Mouse (Mus musculus) retina, postnatal 7 days (tissue): ENCODE measurements around the gene Hist1h2ai.
A peak's percentile ranks its signal among the peaks of the same experiment; 100 is the strongest.
"Not testable (repeated sequence)": the region's sequence is repeated elsewhere in the genome, so short reads cannot be mapped to it uniquely, and the experiment has no call there.

ENCODE experiments used
- DNase-seq: peaks from one replicate; pipeline ENCODE4 v3.0.0-alpha.2; 2012; ENCODE audit warnings: low read depth, low spot score

Gene Hist1h2ai

DNA sequence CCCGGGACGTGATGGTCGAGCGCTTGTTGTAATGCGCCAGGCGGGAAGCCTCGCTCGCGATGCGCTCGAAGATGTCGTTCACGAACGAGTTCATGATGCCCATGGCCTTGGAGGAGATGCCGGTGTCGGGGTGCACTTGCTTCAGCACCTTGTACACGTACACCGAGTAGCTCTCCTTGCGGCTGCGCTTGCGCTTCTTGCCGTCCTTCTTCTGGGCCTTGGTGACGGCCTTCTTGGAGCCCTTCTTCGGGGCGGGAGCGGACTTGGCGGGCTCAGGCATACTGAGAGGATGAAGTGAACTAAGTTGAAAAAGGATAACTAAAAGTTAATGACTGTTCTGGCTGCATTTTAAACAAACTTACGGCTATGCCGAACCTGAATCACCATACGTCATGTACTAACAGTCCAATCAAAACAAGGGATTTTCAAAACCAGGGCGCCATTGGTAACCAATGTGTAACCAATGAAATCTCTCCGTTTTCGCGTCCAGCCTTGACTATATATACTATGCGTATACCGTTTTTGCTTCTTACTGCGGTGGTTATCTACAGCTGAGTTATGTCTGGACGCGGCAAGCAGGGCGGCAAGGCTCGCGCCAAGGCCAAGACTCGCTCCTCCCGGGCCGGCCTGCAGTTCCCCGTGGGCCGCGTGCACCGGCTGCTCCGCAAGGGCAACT is at the start of gene Hist1h2ai, which contains the start of gene Hist1h2bl:
TSS of gene Hist1h2ai (plus strand) at position 559 of the 676 bp plus-strand sequence.
TSS of gene Hist1h2bl (minus strand) at position 280 of the 676 bp plus-strand sequence.
- peak; percentile 84 for DNase-seq

DNA sequence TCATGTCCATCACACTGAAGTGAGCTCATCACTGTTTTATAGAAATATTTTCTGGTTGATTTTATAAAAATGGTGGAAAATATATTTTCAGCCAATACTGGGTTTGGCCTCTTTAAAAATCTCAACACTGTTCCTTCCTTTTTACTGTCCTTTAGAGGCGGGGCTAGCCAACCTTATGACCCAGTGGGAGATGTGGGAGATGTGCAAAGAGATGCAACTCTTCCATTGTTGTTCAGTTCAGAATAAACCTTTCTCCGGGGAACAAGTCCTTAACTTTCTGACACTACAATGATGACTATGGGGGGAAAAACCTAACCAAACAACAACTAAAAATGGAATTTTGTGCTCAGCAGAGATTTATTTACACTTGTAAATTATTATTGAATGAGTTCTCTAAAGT is 38.9 kb upstream of the Hist1h2ai start, which contains the start of gene Olfr1360:
TSS of gene Olfr1360 (minus strand) at position 101 of the 400 bp plus-strand sequence.
- no peak for DNase-seq

DNA sequence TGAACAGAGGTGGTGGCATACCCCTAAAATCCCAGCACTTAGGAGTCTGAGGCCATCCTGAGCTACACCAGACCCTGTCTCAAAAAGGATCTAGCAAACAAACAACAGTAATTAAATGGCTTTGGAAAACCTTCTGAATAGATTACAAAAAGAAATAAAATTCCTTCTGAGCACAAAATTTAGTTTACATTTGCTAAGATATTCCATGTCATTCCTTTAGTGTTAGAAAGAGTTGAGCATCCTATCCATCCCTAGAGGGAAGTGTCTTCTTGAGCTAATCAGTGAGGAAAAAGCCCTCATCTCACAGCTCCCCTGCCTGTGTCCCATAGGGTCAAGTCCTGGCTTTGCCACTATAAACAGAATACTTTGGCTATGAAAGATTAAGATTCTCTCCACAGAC is 18.4 kb upstream of the Hist1h2ai start, which contains the start of gene Olfr1359:
TSS of gene Olfr1359 (plus strand) at position 301 of the 400 bp plus-strand sequence.
- DNase-seq = no peak

DNA sequence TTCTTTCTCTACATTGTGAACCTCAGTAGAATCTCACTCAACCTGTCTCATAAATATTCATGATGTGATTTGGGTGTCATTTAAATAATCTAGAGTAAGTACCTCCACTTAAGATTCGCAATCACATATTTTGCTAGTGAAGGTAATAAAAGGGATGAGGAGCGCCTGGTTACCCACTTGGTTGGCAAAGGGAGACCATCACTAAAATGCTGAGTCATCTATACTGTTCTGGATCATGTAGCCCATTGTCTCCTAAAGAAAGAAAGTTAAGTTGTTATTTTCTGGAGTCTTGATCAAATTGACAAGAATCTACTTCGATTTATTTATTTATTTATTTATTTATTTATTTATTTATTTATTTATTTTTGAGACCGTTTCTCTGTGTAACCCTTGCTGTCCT is 9.6 kb upstream of the Hist1h2ai start:
- no peak for DNase-seq

- DNase-seq = peak; percentile 83
Measured at GRCm38 (mm10) chr13:21710031-21710711, 6.1 kb upstream of the Hist1h2ai start.

DNA sequence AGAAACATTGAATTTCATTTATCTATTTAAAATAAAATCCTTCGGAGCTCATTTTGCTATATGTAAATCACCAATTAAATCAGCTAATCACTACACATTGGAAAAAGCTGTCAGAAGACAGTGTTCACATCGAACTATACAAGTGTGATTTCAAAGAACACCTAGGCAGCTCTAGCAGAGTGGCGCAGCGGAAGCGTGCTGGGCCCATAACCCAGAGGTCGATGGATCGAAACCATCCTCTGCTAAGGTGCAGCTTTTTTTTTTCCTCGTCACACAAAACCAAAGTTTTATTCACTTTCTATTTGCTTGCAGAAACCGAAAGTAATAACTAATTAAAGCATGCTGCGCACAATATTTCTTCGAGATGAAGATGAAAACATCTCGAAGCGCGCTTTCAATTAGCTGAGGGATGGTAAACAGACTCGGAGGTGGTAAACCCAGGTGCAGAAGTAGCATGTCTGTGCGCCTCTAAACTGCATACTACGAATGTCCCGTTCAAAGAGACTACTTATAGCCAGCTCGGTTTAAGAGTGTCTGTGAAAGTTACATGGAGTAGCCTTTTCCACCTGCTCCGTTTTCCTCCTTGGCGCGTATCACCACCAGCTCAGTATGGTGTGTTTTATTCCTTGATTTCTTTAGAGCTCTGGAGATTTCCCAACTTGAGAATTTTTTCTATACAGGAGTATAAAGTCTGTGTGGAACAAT is 5.2 kb upstream of the Hist1h2ai start:
- peak; percentile 76 for DNase-seq

- no peak for DNase-seq
Measured at GRCm38 (mm10) chr13:21711698-21712097, 4.5 kb upstream of the Hist1h2ai start.

GRCm38 (mm10) chr13:21714725-21715124 is 1.5 kb upstream of the Hist1h2ai start:
- DNase-seq = peak; percentile 54

DNA sequence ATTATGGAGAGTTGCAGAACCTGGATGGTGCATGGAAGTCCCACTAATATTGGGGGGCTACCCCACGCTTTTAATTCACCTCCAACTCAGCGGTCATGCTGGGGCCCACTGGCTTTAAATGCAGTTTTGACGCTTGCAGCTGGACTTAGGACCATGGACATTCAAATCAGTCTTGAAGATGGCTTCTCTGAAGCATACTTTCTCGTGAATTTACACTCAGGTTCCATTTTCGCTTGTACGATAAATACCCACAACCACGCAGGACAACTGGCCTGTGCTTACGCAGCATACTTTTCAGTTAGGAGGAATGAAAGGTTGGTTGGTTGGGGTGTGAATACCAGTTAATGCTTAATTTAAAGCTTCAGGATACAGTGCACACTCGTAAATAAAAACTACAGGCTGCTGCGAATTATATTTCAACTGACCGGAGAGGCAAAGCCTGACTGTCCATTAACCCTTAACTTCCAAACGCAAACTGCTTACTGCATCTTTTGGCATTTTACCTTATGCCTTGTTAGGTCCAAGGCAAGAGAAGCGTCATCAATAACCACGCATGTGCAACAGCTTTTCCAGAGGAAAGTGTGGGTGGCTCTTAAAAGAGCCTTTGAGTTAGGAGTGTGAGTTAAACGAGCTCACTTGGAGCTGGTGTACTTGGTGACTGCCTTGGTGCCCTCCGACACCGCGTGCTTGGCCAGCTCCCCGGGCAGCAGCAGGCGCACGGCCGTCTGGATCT is 925 bp upstream of the Hist1h2ai start:
- no peak for DNase-seq

DNA sequence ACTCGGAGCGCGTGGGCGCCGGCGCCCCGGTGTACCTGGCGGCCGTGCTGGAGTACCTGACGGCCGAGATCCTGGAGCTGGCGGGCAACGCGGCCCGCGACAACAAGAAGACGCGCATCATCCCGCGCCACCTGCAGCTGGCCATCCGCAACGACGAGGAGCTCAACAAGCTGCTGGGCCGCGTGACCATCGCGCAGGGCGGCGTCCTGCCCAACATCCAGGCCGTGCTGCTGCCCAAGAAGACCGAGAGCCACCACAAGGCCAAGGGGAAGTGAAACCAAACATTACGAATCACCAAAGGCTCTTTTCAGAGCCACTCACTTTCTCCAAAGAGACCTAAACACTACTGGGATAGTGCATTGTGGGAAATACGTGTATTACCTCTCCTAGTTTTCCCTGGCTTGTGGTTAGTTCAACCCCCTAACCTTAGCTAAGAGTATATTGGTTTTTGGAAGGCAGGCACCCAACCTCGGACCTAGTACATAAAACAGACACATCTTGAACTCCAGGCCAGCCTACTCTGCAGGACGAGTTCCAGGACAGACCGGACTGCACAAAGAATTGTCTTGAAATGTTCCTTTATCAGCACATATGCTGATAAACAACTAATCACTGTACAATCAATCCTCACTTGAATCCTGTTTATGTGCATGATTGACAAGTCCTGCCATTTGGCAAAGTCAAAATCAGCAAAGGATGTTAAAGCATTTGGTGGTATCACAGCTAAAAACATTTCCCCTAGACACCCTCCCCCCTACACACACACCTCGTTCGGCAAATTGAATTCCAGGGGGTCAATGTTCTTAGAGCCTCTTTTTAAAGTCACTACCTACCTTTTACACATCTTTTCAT is 544 bp downstream of the Hist1h2ai start:
- not testable (repeated sequence) for DNase-seq

- peak; percentile 68 for DNase-seq
Measured at GRCm38 (mm10) chr13:21717397-21718357, 1.5 kb downstream of the Hist1h2ai start, which contains the start of gene Hist1h3h. TSS of gene Hist1h3h (plus strand) at chr13:21717659.

GRCm38 (mm10) chr13:21718381-21719080 is 2.3 kb downstream of the Hist1h2ai start:
- no peak for DNase-seq

DNA sequence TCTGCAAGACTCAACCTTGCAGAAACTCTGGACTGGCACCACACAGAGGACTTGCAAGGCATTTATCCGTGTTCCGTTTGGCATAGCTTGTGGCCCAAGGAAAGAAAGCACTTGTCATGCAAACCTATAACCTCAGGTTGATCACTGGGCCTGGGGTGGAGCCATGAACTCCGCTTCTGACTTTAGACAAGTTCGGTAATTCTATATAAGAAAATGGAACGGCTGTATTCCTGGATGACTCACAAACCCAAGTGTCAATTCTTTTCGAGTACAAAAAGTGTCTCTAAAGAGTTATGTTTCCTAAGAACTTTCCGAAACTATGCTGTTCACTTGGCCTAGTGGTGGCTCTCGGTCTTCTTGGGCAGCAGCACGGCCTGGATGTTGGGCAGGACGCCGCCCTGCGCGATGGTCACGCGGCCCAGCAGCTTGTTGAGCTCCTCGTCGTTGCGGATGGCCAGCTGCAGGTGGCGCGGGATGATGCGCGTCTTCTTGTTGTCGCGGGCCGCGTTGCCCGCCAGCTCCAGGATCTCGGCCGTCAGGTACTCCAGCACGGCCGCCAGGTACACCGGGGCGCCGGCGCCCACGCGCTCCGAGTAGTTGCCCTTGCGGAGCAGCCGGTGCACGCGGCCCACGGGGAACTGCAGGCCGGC is 5.0 kb downstream of the Hist1h2ai start:
- not testable (repeated sequence) for DNase-seq

GRCm38 (mm10) chr13:21721757-21722372 is 5.6 kb downstream of the Hist1h2ai start, which contains the start of gene Hist1h2bm:
TSS of gene Hist1h2bm (plus strand) at chr13:21722044.
- DNase-seq = peak; percentile 73

GRCm38 (mm10) chr13:21722373-21722925 is 6.2 kb downstream of the Hist1h2ai start:
- no peak for DNase-seq

DNA sequence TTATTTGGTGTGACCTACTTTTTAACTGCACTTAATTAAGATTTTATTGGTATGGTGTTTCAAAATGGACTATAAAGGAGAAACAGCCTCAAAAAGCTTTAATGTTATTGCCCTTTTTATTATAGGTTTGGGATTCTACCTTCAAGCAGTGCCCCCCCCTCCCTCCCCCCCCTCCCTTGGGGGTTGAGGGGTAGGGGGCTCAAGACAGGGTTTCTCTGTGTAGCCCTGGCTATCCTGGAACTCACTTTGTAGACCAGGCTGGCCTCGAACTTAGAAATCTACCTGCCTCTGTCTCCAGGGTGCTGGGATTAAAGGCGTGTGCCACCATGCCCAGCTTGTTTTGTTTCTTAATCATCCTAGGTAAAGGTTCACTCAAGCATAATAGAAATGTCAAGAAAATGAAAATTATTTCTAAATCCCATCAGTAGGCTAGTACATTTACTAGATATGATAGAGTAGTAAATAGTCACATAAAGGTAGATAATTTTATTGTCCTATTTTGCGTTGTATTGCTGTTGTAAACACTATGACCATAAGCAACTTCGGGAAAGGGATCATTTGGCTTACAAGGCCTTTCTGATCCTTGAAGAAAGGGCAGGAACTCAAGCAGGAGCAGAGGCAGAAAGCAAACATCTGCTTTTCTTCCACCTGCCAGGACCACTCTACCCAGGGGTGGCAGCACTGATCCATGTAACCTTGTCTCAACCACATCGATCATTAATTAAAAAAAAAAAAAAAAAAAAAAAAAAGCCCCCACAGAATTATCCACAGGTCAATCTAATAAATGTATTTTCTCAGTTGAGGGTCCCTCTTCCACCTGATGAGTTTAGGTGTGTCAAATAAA is 7.0 kb downstream of the Hist1h2ai start:
- no peak for DNase-seq
